Mouse (Mus musculus) liver, embryonic 11.5 days (tissue): ENCODE results near the gene Psmc2. TPM values are rescaled to one million over a fixed set of nuclear protein-coding genes. Genes with fewer than 3 reads are reported as not detected.
A peak's percentile ranks its signal among the peaks of the same experiment; 100 is the strongest.

ENCODE experiments used
- ATAC-seq: fragments of 200-750 bp; cut with Nextera tagmentation; replicated peaks from 2 replicates; pipeline ENCODE4 v1.8.0; 2017; ENCODE audit warnings: moderate number of reproducible peaks, mild to moderate bottlenecking, moderate TSS enrichment, moderate library complexity; ENCODE audit not compliant: low FRiP score
- DNase-seq: peaks from one replicate; pipeline ENCODE4 v3.0.0-alpha.2; 2017; ENCODE audit warnings: low spot score
- H3K27ac ChIP-seq: fragments of 300-500 bp; sonication (generic); 2 replicates; pipeline ENCODE4 v1.5.1; 2014; ENCODE audit warnings: mild to moderate bottlenecking, low read depth, low read length, control low read depth
- H3K27me3 ChIP-seq: fragments of 300-500 bp; sonication (generic); replicated peaks from 2 replicates; pipeline ENCODE4 v1.6.1; 2014; ENCODE audit warnings: low read length, mixed read lengths; ENCODE audit not compliant: control insufficient read depth, insufficient read depth
- H3K36me3 ChIP-seq: fragments of 300-500 bp; sonication (generic); 2 replicates; pipeline ENCODE4 v1.6.1; 2014; ENCODE audit warnings: mild to moderate bottlenecking, low read length, moderate library complexity, mixed read lengths; ENCODE audit not compliant: control insufficient read depth, insufficient read depth
- H3K4me1 ChIP-seq: fragments of 300-500 bp; sonication (generic); replicated peaks from 2 replicates; pipeline ENCODE4 v1.6.1; 2014; ENCODE audit warnings: low read length, mixed read lengths; ENCODE audit not compliant: control insufficient read depth, insufficient read depth
- H3K4me2 ChIP-seq: fragments of 300-500 bp; sonication (generic); 2 replicates; pipeline ENCODE4 v1.6.1; 2014; ENCODE audit warnings: mild to moderate bottlenecking, control low read depth, moderate library complexity
- H3K4me3 ChIP-seq: fragments of 300-500 bp; sonication (generic); 2 replicates; pipeline ENCODE4 v1.5.1; 2014; ENCODE audit warnings: low read depth, low read length, control low read depth
- H3K9ac ChIP-seq: fragments of 300-500 bp; sonication (generic); 2 replicates; pipeline ENCODE4 v1.6.1; 2014; ENCODE audit warnings: low read depth, low read length, control low read depth
- H3K9me3 ChIP-seq: fragments of 300-500 bp; sonication (generic); 2 replicates; pipeline ENCODE4 v1.6.1; 2016; ENCODE audit warnings: low read length, inconsistent platforms, mixed read lengths; ENCODE audit not compliant: control insufficient read depth
- WGBS: fragments of 180-500 bp; shearing (Covaris S2); extraction: QIAGEN DNeasy Blood & Tissue Kit; methylation state at CpG from one replicate; pipeline ENCODE4 v1.1.7; 2014; 5-methylcytosine and 5-hydroxymethylcytosine counted together
- polyA plus RNA-seq: library from polyadenylated mRNA; unstranded; fragments of >200 nt; fragmentation: Nextera tagmentation; extraction: Ambion mirVana; gene quantifications from 2 replicates; pipeline ENCODE4 v1.2.1, GENCODE M21; 2014

Gene Psmc2
- polyA plus RNA-seq, result 229 and 246 TPM in 2 replicates

DNA sequence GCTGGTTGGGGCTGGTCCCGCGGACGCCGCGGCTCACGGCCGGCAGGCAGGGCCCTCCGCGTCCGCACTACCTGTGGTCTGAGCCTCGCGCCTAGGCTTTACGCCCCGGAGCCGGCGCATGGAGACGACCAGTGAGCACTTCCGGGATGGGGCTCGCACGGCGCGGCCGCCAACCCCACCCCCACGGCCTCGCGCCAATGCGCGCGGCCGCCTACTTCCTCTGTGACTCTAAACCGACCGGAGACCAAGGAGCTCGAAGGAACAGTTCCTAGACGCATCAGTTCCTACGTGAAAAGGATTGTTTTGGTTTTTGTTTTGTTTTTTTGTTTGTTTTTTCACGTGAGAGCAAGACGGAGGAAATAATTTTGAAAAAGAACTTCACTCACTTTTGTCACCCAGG, at the start of gene Psmc2, which contains the start of gene Dnajc2:
TSS of gene Psmc2 (plus strand) at position 231 of the 400 bp plus-strand sequence.
TSS of gene Dnajc2 (minus strand) at position 199 of the 400 bp plus-strand sequence.
- Histone ChIP-seq H3K9me3 (no peaks in the 10 kb centered on the region), H3K4me2 (peak within 1 kb of the TSS; percentile 83), H3K27me3 (no peaks in the 10 kb centered on the region), H3K4me1 (peaks cover 6% of the 10 kb centered on the region; the same call in 1 of the 2 replicates), H3K4me3 (peak within 1 kb of the TSS; percentile 91), H3K27ac (peak within 1 kb of the TSS; percentile 74), H3K9ac (peak within 1 kb of the TSS; percentile 89), H3K36me3 (peaks cover 22% of the 10 kb centered on the region)
- ATAC-seq, result peak; percentile 92
- peak; percentile 90 for DNase-seq
- WGBS, result under 1% methylated on average over 37 of the region's 37 CpGs

DNA sequence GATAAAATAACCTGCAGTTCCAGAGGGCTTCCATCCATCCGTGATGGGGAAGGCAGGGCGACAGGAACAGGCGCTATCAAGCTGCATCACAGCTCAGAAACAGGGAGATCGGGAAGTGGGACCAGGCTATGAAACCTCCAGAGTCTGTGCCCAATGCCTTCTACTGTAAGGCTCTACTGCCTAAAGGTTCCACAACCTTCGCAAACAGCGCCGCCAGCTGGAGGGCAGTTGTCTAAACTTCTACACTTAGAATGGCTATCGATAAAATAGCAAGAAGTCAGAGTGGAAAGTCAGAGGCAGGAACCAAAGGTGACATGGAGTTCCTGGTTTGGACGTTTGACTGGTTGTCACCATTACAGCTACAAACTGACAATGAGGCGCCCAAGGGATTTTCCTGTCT, 49.5 kb upstream of the Psmc2 start:
- Histone ChIP-seq H3K27ac (no peak overlapping the region), H3K9ac (no peak overlapping the region; the same call in 1 of the 2 replicates)
- peak; percentile 69 for ATAC-seq

DNA sequence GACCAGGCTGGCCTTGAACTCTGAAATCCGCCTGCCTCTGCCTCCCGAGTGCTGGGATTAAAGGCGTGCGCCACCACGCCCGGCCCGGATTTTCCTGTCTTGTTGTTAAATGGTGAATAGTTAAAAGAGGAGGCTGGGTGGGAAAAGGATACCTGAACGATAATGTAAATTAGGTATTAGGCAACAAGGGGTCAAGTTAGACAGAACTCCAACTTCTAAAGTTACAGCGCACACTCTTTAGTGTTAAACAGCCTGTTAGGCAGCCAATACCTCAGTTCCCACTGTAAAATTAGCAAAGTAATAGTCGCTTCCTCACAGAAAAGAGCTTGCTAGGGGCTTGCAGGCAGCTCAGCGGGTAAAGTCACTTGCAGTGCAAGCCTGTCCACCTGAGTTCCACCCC, 49.0 kb upstream of the Psmc2 start:
- H3K36me3 ChIP-seq, result peaks cover 15% of the 10 kb centered on the region
- H3K9ac ChIP-seq, result no peak overlapping the region
- no peaks in the 10 kb centered on the region for H3K9me3 ChIP-seq
- H3K4me3 ChIP-seq, result no peak overlapping the region
- H3K27ac ChIP-seq, result no peak overlapping the region
- H3K4me1 ChIP-seq, result peaks cover 5% of the 10 kb centered on the region
- no peaks in the 10 kb centered on the region for H3K27me3 ChIP-seq
- ATAC-seq (no peak), DNase-seq (no peak)
- WGBS, result 77% methylated on average over 11 of the region's 11 CpGs
- no peak overlapping the region for H3K4me2 ChIP-seq

More for the DNA sequence above, 49.5 kb upstream of the Psmc2 start:
- H3K36me3 ChIP-seq, result peaks cover 15% of the 10 kb centered on the region
- H3K9me3 ChIP-seq, result no peaks in the 10 kb centered on the region
- peaks cover 5% of the 10 kb centered on the region for H3K4me1 ChIP-seq
- DNase-seq, result peak; percentile 48
- H3K4me3 ChIP-seq, result peak overlapping the region; percentile 20; the same call in 1 of the 2 replicates
- no peaks in the 10 kb centered on the region for H3K27me3 ChIP-seq
- WGBS, result 18% methylated on average over 10 of the region's 10 CpGs
- H3K4me2 ChIP-seq, result peak overlapping the region; percentile 38

DNA sequence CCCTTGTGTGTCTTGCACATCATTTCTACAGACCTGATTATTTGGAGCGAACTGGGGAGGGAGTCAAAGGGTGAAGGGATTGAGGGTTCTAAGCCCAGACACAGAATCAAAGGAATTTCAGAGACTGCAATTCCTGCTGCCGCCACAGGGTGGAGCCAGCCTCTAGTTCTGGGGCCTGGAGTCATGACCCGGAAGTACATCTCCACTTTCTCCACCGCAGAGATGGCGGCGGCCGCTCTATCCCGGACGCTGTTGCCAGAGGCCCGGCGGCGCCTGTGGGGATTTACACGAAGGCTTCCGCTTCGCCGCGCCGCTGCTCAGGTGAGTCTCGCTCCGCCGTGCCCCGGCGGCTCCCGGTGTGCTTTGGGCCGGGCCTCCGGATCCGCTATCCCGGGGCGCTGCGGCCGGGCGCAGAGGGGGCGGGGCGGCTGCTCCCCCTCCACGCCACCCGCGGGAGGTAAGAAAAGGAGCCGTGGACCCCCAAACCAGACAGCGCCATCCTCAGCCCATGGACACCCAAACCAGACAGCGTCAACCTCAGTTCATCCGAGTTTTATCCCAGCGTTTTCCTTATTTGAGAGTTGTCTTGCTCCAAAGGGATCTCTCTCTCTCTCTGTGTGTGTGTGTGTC, 48.0 kb upstream of the Psmc2 start, which contains the start of gene Pmpcb:
TSS of gene Pmpcb (plus strand) at position 186 of the 630 bp plus-strand sequence.
- Histone ChIP-seq H3K4me3 (peak within 1 kb of the TSS; percentile 76), H3K27ac (no peak within 1 kb of the TSS), H3K9me3 (no peaks in the 10 kb centered on the region), H3K4me1 (peaks cover 5% of the 10 kb centered on the region), H3K9ac (peak within 1 kb of the TSS; percentile 79), H3K4me2 (peak within 1 kb of the TSS; percentile 93), H3K36me3 (peaks cover 22% of the 10 kb centered on the region), H3K27me3 (no peaks in the 10 kb centered on the region)
- under 1% methylated on average over 41 of the region's 42 CpGs for WGBS
- ATAC-seq, result peak; percentile 84
- DNase-seq, result peak; percentile 86

DNA sequence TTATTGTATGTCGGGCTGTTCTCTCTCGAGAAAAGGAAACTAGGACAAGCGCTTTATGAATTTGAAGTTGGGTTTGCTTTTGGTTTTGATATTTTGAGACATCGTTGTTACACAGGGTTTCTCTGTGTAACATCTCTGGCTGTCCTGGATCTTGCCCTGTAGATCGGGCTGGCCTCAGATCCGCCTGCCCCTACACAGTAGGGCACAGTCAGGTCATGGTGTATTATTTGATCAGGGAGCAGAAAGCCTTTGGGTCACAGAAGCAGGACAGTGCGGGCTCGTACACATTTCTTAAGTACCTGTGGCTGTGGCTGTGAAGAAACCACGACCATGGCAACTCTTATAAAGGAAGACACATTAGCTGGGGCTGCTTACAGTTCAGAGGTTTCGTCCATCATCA, 47.5 kb upstream of the Psmc2 start:
- Histone ChIP-seq H3K4me3 (peak overlapping the region; percentile 76), H3K9ac (peak overlapping the region; percentile 79), H3K27me3 (no peaks in the 10 kb centered on the region), H3K4me1 (peaks cover 5% of the 10 kb centered on the region), H3K9me3 (no peaks in the 10 kb centered on the region), H3K27ac (no peak overlapping the region), H3K36me3 (peaks cover 23% of the 10 kb centered on the region), H3K4me2 (peak overlapping the region; percentile 93)
- 23% methylated on average over 10 of the region's 10 CpGs for WGBS
- ATAC-seq, result no peak
- DNase-seq, result no peak

DNA sequence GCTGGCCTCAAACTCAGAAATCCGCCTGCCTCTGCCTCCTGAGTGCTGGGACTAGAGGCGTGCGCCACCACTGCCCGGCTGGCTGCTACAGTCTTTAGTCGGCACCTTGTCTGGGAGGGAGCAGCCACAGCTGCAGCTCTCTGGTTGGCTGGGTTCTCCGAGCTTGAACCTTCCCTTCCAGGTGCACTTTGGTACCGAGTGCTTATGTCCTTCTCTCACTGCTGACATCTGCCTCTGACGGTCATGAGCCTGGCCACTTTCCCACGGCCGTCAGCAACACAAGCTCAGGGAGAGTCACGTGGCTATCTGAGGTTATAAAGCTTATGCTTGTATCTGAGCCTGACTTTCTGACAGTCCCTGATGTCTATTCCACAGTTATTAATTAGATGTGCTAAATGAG, 46.0 kb upstream of the Psmc2 start:
- no peak overlapping the region for H3K4me2 ChIP-seq
- no peaks in the 10 kb centered on the region for H3K9me3 ChIP-seq
- no peak for ATAC-seq
- H3K4me1 ChIP-seq, result peaks cover 5% of the 10 kb centered on the region
- H3K9ac ChIP-seq, result no peak overlapping the region
- H3K4me3 ChIP-seq, result no peak overlapping the region
- no peaks in the 10 kb centered on the region for H3K27me3 ChIP-seq
- H3K27ac ChIP-seq, result no peak overlapping the region
- H3K36me3 ChIP-seq, result peaks cover 28% of the 10 kb centered on the region
- DNase-seq, result no peak
- 88% methylated on average over 11 of the region's 11 CpGs for WGBS

DNA sequence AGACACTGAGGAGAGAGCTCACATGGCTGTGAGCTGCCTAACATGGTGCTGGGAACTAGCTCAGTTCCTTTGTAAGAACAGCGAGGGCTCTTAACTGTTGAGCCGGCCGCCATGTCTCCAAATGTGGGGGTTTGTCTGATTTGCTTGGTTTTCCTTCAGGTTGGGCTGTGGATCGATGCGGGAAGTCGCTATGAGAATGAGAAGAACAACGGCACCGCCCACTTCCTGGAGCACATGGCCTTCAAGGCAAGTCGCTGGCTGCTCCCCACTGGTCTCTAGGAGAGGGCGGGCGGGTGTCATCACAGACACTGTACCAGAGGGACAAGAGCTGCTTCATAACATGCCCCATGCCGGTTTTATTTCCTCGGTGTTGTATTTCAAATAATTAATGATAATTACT, 45.2 kb upstream of the Psmc2 start:
- 91% methylated on average over 13 of the region's 13 CpGs for WGBS
- Histone ChIP-seq H3K4me1 (peaks cover 5% of the 10 kb centered on the region), H3K27me3 (no peaks in the 10 kb centered on the region), H3K9me3 (no peaks in the 10 kb centered on the region), H3K9ac (no peak overlapping the region), H3K27ac (no peak overlapping the region), H3K4me3 (no peak overlapping the region), H3K36me3 (peaks cover 31% of the 10 kb centered on the region), H3K4me2 (no peak overlapping the region)
- DNase-seq, result no peak
- ATAC-seq, result no peak

DNA sequence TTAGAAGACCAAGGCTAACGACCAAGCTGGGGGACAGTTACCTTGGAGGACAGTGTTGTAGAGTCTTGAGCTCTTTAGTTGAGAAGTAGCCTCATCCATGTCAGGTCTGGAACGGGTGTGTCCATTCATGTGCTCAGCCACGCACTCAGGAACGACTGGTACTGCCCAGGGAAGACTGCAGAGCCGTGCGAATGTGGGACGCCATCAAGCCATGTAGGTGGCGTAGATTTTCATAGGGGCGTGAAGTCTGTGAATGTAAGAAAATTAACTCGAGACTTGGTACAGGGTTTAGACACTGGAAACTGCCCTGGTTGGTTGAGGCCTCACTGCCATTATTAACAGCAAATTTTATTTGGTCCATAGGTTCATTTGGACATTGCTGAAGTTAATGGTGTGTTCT, 41.5 kb upstream of the Psmc2 start:
- H3K9ac ChIP-seq, result no peak overlapping the region
- DNase-seq (no peak), ATAC-seq (no peak)
- H3K27ac ChIP-seq, result no peak overlapping the region
- peaks cover 44% of the 10 kb centered on the region for H3K36me3 ChIP-seq
- H3K4me1 ChIP-seq, result no peaks in the 10 kb centered on the region
- 93% methylated on average over 10 of the region's 10 CpGs for WGBS
- no peak overlapping the region for H3K4me2 ChIP-seq
- H3K9me3 ChIP-seq, result no peaks in the 10 kb centered on the region
- no peaks in the 10 kb centered on the region for H3K27me3 ChIP-seq
- no peak overlapping the region for H3K4me3 ChIP-seq

DNA sequence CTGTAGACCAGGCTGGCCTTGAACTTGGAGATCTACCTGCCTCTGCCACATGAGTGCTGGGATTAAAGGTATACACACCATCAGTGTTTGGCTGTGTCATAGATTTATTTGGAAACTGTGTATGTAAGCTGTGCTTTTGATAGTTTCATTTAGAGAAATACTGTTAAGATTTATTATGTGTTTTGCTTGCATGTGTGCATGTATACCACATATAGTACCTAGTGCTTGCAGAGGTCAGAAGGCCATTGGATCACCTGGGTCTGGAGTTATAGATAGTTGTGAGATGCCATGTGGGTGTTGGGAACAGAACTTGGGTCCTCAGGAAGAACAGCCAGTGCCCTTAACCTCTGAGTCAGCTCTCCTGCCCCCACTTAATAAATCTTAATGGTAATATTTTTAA, 40.4 kb upstream of the Psmc2 start:
- Histone ChIP-seq H3K27ac (no peak overlapping the region), H3K4me2 (no peak overlapping the region), H3K4me1 (no peaks in the 10 kb centered on the region), H3K36me3 (peaks cover 40% of the 10 kb centered on the region), H3K9me3 (no peaks in the 10 kb centered on the region), H3K27me3 (no peaks in the 10 kb centered on the region), H3K4me3 (no peak overlapping the region), H3K9ac (no peak overlapping the region)
- ATAC-seq (no peak), DNase-seq (no peak)
